Mouse (Mus musculus): ENCODE measurements around the gene D930020B18Rik.

D930020B18Rik gene

DNA sequence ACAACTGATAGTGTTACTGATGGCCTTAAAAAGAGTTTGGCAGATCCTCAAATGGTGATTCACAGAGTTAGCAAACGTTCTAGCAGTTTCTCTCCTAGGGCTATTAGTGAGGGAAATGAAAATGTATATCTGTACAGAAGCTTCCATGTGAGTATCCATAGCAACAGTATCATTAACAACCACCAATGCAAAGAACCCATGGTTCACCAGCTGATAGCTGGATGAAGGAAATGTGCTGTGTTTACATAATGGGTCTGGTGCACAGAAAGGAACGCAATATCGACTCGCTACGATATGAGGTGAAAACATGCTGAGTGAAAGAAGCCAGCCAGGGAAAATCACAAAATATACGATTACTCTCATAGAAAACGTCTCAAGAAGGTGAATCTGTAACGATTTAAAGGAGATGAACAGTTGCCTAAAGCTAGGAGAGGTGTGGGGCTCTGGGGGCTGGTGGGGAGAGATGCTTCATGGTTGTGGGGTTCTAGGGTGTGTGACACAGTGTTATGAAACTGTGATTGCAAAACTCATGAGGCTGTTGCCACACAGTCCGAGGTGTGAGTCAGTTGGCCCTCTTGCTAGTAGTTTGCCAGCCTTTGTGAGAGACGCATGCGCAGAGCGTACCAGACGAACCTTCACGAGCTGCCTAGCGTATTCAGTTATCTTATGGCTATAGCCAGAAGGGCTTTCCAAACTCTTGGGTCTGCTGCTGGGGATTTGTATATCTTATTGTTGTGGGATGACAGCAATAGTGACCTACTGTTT lies 64.2 kb downstream of the D930020B18Rik start:
- DNase-seq: no peak

DNA sequence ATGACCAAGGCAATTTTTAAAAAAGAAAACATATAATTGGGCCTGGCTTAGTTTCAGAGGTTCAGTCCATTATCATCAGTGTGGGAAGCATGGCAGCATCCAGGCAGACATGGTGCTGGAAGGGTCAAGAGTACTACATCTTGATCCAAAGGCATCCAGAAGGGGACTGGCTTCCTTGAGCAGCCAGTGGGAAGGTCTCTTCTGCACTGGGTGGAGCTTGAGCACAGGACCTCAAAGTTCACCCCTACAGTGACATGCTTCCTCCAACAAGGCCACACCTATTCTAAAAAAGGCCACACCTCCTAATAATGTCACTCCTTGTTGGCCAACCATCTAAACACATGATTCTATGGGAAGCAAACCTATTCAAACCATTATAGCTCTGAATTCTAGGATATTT lies 75.5 kb downstream of the D930020B18Rik start:
- DNase-seq: no peak

DNA sequence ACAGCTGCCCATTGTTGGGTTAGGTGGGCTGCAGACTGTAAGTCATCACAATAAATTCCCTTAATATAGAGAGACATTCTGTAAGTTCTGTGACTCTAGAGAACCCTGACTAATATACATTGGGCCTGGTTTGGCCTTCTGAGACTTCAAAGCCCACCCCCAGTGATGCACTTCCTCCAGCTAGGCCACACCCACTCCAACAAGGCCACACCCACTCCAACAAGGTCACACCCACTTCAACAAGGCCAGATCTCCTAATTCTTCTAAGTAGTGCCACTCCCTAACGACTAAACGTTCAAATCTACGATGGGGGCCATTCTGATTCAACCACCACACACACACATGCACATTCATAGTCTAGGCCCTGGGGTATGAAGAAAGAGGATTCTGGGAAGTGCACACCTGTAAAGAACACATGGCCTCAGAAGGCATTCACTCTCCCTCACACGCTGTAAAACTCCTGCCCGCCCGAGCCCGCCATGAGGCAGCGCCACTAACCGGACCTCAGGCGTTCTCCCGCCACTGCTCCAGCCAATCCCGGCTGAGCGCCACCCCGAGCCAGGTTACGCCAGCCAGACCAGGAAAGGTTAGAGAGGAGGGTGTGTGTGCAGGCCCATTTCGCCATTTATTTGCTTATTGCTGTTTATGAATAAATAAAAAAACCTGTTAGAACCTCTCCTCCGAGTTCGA lies 77.7 kb downstream of the D930020B18Rik start:
- DNase-seq: no peak

DNA sequence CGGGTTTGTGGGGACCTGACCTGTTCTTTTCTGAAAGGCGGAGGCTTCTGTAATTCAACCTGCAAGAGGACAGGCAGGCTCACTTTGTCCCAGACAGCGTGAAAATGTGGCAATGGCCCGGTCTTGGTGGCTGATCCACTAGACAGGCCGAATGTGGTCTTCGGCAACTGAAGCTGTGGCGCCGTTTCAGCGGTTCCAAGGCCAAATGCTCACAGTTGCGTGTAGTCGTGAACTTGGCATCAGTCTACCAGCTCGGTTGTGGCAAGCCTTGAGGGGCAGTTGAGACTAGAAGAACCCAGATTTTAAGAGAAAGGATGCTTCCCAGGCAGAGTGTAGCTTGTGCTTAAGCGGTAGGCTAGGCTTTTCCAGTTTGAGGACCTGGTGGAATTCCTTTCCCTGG lies 79.3 kb downstream of the D930020B18Rik start:
- DNase-seq: no peak

DNA sequence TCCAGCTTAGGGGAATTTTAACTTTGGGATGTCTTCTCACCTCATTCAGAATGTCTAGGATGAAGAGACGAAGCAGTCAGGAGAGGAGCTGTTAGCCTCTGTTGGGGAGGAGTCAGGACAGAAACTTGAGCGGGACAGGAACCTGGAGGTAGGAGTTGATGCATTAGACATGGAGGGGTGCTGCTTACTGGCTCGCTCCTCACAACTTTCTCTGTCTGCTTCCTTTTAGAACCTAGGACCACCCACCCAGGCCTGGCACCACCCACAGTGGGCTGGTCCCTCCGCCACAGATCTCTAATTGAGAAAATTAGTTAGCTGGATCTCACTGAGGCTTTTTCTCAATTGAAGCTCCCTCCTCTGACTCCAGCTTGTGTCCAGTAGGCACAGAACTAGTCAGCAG lies 85.1 kb downstream of the D930020B18Rik start:
- no peak for DNase-seq

DNA sequence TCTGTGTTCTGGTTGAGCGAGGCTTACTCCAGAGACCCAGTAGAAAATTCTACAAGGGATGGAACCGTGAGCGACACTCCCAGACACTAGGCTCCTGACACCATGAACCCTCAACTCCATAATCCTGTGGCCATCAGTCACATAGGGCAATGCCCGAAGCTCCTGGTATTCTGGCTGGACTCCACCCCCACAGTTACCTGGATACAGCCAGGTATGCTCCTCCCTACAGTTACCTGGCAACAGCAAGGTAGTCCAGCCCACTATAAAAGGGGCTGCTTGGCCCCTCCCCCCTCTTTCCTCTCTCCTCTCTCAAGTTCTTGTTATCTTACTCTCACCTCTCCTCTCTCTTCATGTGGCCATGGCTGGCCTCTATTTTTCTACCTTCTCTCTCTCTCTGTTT lies 85.8 kb downstream of the D930020B18Rik start:
- DNase-seq: no peak

DNA sequence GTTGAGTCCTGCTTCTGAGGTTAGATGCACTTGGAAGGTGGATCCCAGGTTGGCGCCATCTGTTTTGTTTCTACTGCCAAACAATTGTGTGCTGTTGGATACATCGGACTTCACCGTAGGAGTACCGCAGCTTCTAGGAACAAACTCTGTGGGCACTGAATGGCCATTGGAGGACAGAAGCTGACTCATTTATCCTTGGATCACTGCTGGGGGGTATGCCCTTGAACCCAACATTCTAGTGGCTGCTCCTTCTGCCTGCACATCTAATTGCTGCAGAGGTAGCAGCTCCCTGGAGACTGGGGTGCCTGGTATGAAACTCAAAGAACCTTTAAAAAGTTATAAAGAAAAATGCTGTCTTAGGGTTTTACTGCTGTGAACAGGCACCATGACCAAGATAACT lies 86.8 kb downstream of the D930020B18Rik start:
- no peak for DNase-seq

DNA sequence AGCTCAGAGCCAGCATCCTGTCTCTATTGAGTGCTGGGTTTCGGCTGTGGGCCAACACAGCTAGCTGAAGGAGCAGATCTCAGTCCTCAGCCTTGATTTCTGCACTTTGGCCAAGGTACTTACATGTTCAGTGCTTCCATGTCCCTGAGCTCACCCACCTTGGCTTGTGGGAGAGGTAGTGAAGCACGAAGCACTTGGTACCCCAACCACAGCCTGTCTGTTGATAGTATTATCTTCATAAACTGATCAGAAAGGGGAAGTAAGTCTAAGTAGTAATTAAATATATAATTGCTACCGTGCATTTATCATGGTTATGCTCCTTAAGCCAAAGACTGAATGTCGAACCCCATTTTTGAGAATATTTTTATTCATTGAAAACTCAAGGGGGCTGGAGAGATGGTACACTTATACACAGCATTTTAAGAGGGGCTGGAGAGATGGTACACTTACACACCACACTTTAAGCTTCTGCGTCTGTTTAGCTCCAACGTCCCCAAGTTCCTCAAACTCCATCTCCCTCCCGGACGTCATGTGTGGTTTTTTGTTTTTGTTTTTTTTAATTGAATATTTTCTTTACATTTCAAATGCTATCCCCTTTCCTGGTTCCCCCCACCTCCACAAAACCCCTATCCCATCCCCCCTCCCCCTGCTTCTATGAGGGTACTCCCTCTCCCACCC lies 89.8 kb downstream of the D930020B18Rik start:
- no peak for DNase-seq

DNA sequence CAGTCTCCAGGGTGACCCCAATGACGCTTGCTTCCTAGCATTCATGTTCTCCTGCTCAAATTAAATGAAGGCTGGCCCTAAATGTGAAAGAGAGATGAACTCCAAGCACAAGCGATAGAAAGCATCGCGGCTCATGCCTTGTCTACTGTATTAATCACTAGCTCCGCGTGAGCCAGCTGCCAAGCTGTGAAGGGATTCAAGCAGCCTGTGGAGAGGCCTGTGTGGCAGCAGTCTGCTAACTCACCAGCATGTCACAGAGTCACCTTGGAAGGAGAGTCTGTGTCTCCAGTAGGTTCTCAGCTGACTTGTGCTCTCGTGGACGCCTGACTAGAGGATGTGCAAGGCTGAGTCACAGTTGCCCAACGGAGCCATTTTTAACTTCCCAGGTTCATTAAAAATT lies 91.2 kb downstream of the D930020B18Rik start:
- DNase-seq: no peak

DNA sequence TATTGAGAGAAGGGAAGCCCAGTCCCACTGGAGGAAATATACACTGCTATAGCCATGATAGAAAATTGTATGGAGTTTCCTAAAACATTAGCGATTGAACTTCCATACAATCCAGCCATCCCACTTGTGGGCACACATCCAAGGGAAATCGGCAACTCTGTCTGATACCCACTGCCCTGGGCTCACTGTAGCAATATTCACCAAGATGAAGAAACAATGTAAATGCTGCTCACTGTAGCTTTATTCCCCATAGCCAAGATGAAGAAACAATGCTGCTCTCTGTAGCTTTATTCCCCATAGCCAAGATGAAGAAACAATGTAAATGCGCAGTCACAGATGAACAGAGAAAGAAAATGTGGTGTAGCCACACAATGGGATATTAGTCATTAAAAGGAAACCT lies 95.9 kb downstream of the D930020B18Rik start:
- DNase-seq: no peak

DNA sequence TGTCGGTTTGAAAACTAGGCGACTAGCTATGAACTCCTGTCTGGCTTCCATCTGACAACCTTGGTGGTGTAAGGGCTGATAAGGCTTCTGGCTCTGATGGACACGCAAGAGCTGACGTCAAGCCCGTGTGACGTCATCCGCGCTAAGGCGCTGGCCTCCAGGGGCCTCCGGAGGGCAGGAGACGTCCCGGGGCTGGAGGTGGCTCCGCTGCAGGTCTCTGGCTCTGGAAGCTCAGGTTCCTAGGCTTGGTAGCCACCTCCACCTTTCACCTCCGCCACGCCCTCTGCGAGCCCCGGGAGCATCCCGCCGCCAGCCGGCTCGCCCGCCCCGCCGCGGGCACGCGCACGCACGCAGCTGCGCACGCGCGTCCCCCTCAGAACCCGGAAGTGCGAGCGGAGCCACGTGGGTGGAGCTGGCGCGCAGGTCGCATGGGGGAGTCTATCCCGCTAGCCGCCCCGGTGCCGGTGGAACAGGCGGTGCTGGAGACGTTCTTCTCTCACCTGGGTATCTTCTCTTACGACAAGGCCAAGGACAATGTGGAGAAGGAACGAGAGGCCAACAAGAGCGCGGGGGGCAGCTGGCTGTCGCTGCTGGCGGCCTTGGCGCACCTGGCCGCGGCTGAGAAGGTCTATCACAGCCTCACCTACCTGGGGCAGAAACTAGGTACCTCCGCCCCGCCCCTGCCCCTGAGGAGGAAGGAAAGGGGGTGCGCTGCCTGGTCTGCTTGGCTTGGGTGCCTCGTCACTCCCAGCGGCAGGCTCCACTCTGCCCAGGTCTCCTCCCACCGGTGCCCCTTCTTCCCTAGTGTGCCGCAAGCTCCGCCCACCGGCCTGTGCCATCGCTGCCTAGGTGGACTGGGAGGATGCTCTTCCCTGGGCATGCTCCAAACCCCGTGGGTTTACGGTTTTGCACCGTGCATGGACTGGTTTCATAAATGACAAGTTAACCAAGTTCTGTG lies 98.4 kb downstream of the D930020B18Rik start, which contains the start of gene BC048403:
Gene BC048403, plus strand, starts transcription at position 390 of the 958 bp plus-strand sequence.
- DNase-seq: peak; percentile 92 to 95

DNA sequence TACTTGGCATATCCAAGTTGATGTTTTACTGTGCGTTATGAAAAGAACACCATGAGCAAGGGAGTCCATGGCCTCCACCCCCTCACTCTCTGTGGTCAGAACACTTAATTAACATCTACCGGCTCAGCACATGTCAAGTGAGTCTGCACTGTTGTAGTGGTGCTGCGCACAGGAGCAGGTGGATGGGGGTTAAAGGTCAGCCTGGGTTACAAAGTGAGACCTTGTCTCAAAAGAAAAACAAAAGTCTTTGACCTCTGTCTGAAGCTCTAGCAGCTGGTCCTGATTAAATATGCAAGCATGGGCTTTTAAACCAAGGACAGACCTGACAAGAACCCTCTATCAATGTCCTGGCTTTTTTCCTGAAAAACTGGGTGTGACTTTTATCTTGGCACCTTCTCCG lies 100.9 kb downstream of the D930020B18Rik start:
- no peak for DNase-seq

Data from B cell, adult 2 months (primary cell).